Mouse (Mus musculus): Measurements from ENCODE around the gene Edrf1. TPM values are rescaled to one million over a fixed set of nuclear protein-coding genes. Genes with fewer than 3 reads are reported as not detected.

Edrf1 gene
- polyA plus RNA-seq, 1 experiment from 2014 or later: 17.9 TPM

DNA sequence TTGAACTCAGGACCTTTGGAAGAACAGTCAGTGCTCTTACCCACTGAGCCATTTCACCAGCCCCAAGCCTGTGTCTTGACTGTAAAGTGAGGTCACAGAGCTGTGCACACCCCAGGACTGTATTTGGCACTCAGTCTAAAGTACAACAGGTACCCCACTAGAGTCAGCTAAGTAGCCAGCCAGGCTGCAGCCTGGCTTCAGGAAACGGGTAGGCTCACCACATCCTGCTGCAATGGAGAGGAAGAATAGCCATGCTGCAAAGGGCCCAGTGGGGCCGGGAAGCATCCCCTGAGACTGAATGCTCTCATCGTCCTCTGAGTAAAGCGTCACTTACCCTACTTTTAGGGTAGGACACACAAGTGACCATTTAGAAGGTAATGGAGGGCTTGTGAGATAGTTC lies 62.5 kb downstream of the Edrf1 start:
- no peak overlapping the region for H3K9ac ChIP-seq (ENCODE audit: low read length)
- H3K4me1 ChIP-seq (replicated peaks; ENCODE audit: control insufficient read depth, insufficient read depth, low read length): no peaks in the 10 kb centered on the region
- no peak for DNase-seq (ENCODE audit: low spot score)
- H3K4me3 ChIP-seq (ENCODE audit: low read depth, low read length): no peak overlapping the region
- ATAC-seq (replicated peaks; ENCODE audit: low FRiP score, low TSS enrichment, low read depth): no peak
- H3K9me3 ChIP-seq (ENCODE audit: control insufficient read depth, low read length): no peaks in the 10 kb centered on the region
- WGBS: 87% methylated on average over 4 of the region's 4 CpGs
- H3K27ac ChIP-seq (ENCODE audit: low read depth): no peak overlapping the region
- H3K4me2 ChIP-seq (ENCODE audit: low read length): no peak overlapping the region
- H3K36me3 ChIP-seq (ENCODE audit: control insufficient read depth, insufficient read depth, low read length): peaks cover 13% of the 10 kb centered on the region; the same call in 1 of the 2 replicates
- no peaks in the 10 kb centered on the region for H3K27me3 ChIP-seq (replicated peaks; ENCODE audit: control insufficient read depth, insufficient read depth, low read length)

DNA sequence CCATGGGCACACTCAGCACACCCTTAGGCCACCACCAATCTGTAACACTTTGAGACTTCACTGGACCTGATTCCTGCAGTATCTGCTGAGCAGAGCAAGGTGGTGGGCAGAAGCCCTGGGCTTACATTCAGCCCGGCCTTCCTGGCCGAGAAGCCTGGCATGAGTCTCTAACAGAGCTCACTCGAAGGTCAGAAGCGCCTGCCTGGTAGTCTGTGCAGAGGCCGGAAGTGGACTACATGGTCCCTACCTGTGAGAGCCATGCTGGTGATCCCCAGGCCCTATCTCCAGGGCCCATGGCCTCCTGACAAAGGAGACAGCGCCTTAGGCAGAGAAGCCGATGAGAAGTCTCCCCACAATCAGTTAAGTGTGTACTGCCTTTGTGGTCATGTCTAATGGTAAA lies 64.0 kb downstream of the Edrf1 start:
- no peaks in the 10 kb centered on the region for H3K4me1 ChIP-seq (replicated peaks; ENCODE audit: control insufficient read depth, insufficient read depth, low read length)
- H3K4me2 ChIP-seq (ENCODE audit: low read length): no peak overlapping the region
- no peak overlapping the region for H3K4me3 ChIP-seq (ENCODE audit: low read depth, low read length)
- no peaks in the 10 kb centered on the region for H3K9me3 ChIP-seq (ENCODE audit: control insufficient read depth, low read length)
- H3K9ac ChIP-seq (ENCODE audit: low read length): no peak overlapping the region
- peaks cover 13% of the 10 kb centered on the region; the same call in 1 of the 2 replicates for H3K36me3 ChIP-seq (ENCODE audit: control insufficient read depth, insufficient read depth, low read length)
- H3K27me3 ChIP-seq (replicated peaks; ENCODE audit: control insufficient read depth, insufficient read depth, low read length): no peaks in the 10 kb centered on the region
- H3K27ac ChIP-seq (ENCODE audit: low read depth): no peak overlapping the region
- no peak for DNase-seq (ENCODE audit: low spot score)
- no peak for ATAC-seq (replicated peaks; ENCODE audit: low FRiP score, low TSS enrichment, low read depth)
- 92% methylated on average over 7 of the region's 7 CpGs for WGBS

DNA sequence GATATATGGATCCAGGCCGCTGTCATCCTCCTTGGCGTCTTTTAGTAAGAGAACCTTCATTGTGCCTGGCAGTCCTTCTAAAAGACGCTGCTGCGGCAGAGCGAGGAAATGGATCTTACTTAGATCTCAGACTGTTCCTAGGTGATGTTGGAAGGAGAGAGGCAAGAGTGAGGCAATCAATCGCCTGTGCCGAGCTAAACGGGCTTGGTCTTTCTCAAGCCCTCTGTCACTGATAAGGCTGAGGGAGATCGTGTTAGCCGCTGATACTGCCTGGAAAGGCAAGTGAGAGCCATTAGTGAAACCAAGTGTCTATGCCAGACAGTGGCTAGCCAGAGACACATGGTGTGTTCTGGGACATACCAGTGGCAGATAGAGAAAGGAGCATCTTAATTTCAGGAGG lies 65.0 kb downstream of the Edrf1 start:
- no peak overlapping the region for H3K27ac ChIP-seq (ENCODE audit: low read depth)
- H3K27me3 ChIP-seq (replicated peaks; ENCODE audit: control insufficient read depth, insufficient read depth, low read length): no peaks in the 10 kb centered on the region
- no peak overlapping the region for H3K9ac ChIP-seq (ENCODE audit: low read length)
- no peaks in the 10 kb centered on the region for H3K4me1 ChIP-seq (replicated peaks; ENCODE audit: control insufficient read depth, insufficient read depth, low read length)
- no peak overlapping the region for H3K4me2 ChIP-seq (ENCODE audit: low read length)
- WGBS: 73% methylated on average over 10 of the region's 10 CpGs
- peaks cover under 1% of the 10 kb centered on the region; the same call in 1 of the 2 replicates for H3K9me3 ChIP-seq (ENCODE audit: control insufficient read depth, low read length)
- peaks cover 7% of the 10 kb centered on the region; the same call in 1 of the 2 replicates for H3K36me3 ChIP-seq (ENCODE audit: control insufficient read depth, insufficient read depth, low read length)
- ATAC-seq (replicated peaks; ENCODE audit: low FRiP score, low TSS enrichment, low read depth): no peak
- H3K4me3 ChIP-seq (ENCODE audit: low read depth, low read length): no peak overlapping the region
- no peak for DNase-seq (ENCODE audit: low spot score)

DNA sequence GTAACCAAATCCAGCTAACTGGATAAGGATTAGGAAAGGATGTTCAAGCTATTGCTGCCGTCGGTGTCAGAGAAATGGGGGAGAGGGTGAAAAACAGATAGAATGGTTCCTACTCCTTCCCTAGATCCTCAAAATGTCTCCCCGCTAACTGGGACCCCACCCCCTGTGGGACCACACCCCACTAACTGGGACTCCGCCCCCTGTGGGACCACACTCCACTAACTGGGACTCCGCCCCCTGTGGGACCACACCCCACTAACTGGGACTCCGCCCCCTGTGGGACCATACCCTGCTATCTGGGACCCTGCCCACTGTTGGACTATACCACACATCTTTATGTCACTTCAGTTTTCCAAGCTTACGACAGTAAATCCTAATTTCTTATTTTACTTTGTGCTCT lies 66.6 kb downstream of the Edrf1 start:
- WGBS: 89% methylated on average over 7 of the region's 7 CpGs
- no peak for DNase-seq (ENCODE audit: low spot score)
- no peaks in the 10 kb centered on the region for H3K27me3 ChIP-seq (replicated peaks; ENCODE audit: control insufficient read depth, insufficient read depth, low read length)
- 0 out of 2 replicates have a peak, but pooled peaks cover 4% of the 10 kb centered on the region for H3K36me3 ChIP-seq (ENCODE audit: control insufficient read depth, insufficient read depth, low read length)
- ATAC-seq (replicated peaks; ENCODE audit: low FRiP score, low TSS enrichment, low read depth): no peak
- peaks cover 5% of the 10 kb centered on the region; the same call in 1 of the 2 replicates for H3K9me3 ChIP-seq (ENCODE audit: control insufficient read depth, low read length)
- H3K27ac ChIP-seq (ENCODE audit: low read depth): no peak overlapping the region
- H3K4me1 ChIP-seq (replicated peaks; ENCODE audit: control insufficient read depth, insufficient read depth, low read length): peaks cover 2% of the 10 kb centered on the region; the same call in 1 of the 2 replicates
- H3K4me3 ChIP-seq (ENCODE audit: low read depth, low read length): no peak overlapping the region
- H3K4me2 ChIP-seq (ENCODE audit: low read length): no peak overlapping the region
- no peak overlapping the region for H3K9ac ChIP-seq (ENCODE audit: low read length)

DNA sequence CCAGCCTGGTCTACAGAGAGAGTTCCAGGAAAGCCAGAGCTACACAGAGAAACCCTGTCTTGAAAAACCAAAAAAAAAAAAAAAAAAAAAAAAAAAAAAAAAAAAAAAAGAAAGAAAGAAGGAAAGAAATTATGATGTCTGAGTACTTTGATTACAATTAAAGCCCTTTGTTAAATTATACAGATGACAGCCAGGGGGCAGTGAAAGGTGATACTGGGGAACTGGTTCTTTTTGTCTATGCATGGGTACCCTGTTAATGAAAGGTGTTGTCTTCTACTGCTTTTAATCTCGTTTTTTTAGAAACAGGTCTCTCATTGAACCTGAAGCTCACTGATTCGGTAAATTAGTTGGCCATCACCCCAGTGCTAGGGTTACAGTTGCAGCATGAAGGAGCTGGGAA lies 70.0 kb downstream of the Edrf1 start:
- Histone ChIP-seq H3K9ac (ENCODE audit: low read length) (no peak overlapping the region), H3K36me3 (ENCODE audit: control insufficient read depth, insufficient read depth, low read length) (peaks cover 8% of the 10 kb centered on the region), H3K4me3 (ENCODE audit: low read depth, low read length) (no peak overlapping the region), H3K27me3 (replicated peaks; ENCODE audit: control insufficient read depth, insufficient read depth, low read length) (no peaks in the 10 kb centered on the region), H3K9me3 (ENCODE audit: control insufficient read depth, low read length) (peaks cover 5% of the 10 kb centered on the region; the same call in 1 of the 2 replicates), H3K27ac (ENCODE audit: low read depth) (no peak overlapping the region), H3K4me1 (replicated peaks; ENCODE audit: control insufficient read depth, insufficient read depth, low read length) (peaks cover 10% of the 10 kb centered on the region), H3K4me2 (ENCODE audit: low read length) (no peak overlapping the region)
- ATAC-seq (replicated peaks; ENCODE audit: low FRiP score, low TSS enrichment, low read depth): no peak
- WGBS: 89% methylated on average over 2 of the region's 2 CpGs
- no peak for DNase-seq (ENCODE audit: low spot score)

DNA sequence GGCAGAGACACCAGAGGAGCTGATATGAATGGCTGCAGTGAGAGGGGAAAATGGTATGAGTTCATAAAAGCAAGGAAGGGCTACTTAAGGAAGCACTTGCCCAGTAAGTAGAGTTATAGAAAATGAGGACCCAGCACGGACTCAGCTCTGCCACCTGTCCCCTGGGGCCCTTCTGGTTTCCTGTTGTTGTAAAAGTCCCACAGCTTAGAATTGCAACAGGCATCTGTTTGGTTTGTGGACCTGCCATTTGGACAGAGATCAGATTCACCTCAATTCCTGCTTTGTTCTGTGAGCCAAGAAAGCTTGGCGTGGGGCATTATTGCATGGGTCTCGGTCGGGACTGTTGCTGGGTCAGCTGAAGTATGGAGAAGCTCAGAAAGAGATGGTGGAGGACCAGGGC lies 78.0 kb downstream of the Edrf1 start:
- no peaks in the 10 kb centered on the region for H3K27me3 ChIP-seq (replicated peaks; ENCODE audit: control insufficient read depth, insufficient read depth, low read length)
- peaks cover 83% of the 10 kb centered on the region for H3K36me3 ChIP-seq (ENCODE audit: control insufficient read depth, insufficient read depth, low read length)
- no peaks in the 10 kb centered on the region for H3K9me3 ChIP-seq (ENCODE audit: control insufficient read depth, low read length)
- H3K4me3 ChIP-seq (ENCODE audit: low read depth, low read length): no peak overlapping the region
- H3K4me2 ChIP-seq (ENCODE audit: low read length): no peak overlapping the region
- H3K27ac ChIP-seq (ENCODE audit: low read depth): no peak overlapping the region
- no peak for DNase-seq (ENCODE audit: low spot score)
- no peak for ATAC-seq (replicated peaks; ENCODE audit: low FRiP score, low TSS enrichment, low read depth)
- 93% methylated on average over 4 of the region's 4 CpGs for WGBS
- peaks cover 3% of the 10 kb centered on the region; the same call in 1 of the 2 replicates for H3K4me1 ChIP-seq (replicated peaks; ENCODE audit: control insufficient read depth, insufficient read depth, low read length)
- H3K9ac ChIP-seq (ENCODE audit: low read length): no peak overlapping the region

DNA sequence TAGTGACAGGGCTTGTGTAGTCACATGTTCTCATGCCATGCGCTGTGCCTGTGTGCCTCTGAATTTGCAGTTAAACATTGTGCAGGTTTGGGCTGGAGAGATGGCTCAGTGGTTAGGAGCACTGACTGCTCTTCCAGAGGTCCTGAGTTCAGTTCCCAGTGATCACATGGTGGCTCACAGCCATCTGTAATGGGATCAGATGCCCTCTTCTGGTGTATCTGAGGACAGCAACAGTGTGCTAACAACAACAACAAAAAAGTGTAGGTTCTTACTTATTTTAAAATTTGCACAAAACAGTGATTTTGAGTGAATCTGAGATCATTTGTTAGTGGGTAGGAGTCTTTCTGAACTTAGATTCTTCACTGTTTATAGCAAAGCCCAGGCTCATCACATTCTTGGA lies 81.2 kb downstream of the Edrf1 start:
- Histone ChIP-seq H3K4me3 (ENCODE audit: low read depth, low read length) (no peak overlapping the region), H3K27ac (ENCODE audit: low read depth) (no peak overlapping the region), H3K36me3 (ENCODE audit: control insufficient read depth, insufficient read depth, low read length) (peaks cover 100% of the 10 kb centered on the region), H3K27me3 (replicated peaks; ENCODE audit: control insufficient read depth, insufficient read depth, low read length) (no peaks in the 10 kb centered on the region), H3K9ac (ENCODE audit: low read length) (no peak overlapping the region), H3K4me1 (replicated peaks; ENCODE audit: control insufficient read depth, insufficient read depth, low read length) (no peaks in the 10 kb centered on the region), H3K4me2 (ENCODE audit: low read length) (no peak overlapping the region), H3K9me3 (ENCODE audit: control insufficient read depth, low read length) (no peaks in the 10 kb centered on the region)
- WGBS: 97% methylated on average over 1 of the region's 1 CpGs
- no peak for DNase-seq (ENCODE audit: low spot score)
- no peak for ATAC-seq (replicated peaks; ENCODE audit: low FRiP score, low TSS enrichment, low read depth)

DNA sequence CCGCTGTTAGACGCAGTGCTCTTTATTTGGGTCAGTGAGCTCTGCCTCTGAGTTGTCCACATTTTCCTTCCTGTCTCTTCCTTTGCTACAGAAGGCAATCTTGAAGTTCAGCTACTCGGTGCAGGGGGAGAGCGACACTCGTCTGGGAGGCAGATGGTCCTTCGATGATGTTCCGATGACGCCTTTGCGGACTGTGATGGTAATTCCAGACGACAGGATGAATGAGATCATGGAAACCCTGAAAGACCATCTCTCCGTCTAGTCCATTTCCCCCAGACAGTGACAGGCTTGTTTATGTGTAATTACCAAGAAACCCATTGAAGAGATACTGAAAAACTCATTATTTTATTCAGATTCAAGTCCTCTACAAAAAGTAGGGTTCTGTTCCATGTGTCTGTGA lies 83.3 kb downstream of the Edrf1 start:
- Histone ChIP-seq H3K4me3 (ENCODE audit: low read depth, low read length) (no peak overlapping the region), H3K4me2 (ENCODE audit: low read length) (no peak overlapping the region), H3K27ac (ENCODE audit: low read depth) (no peak overlapping the region), H3K27me3 (replicated peaks; ENCODE audit: control insufficient read depth, insufficient read depth, low read length) (no peaks in the 10 kb centered on the region), H3K9ac (ENCODE audit: low read length) (no peak overlapping the region), H3K9me3 (ENCODE audit: control insufficient read depth, low read length) (no peaks in the 10 kb centered on the region), H3K4me1 (replicated peaks; ENCODE audit: control insufficient read depth, insufficient read depth, low read length) (no peaks in the 10 kb centered on the region), H3K36me3 (ENCODE audit: control insufficient read depth, insufficient read depth, low read length) (peaks cover 96% of the 10 kb centered on the region)
- ATAC-seq (replicated peaks; ENCODE audit: low FRiP score, low TSS enrichment, low read depth) (no peak), DNase-seq (ENCODE audit: low spot score) (no peak)
- WGBS: 86% methylated on average over 11 of the region's 11 CpGs
